Mouse (Mus musculus) cerebellum, postnatal 10 days (tissue): ENCODE data around the gene Adamtsl2.

Experiments used
- DNase-seq, 2 experiments: peaks; one replicate each; pipeline ENCODE4 v3.0.0; 2021; ENCODE audit warnings: mixed read lengths in 2 of 2

Gene Adamtsl2

GRCm38 (mm10) chr2:27079152-27079584 lies at the start of gene Adamtsl2:
Gene Adamtsl2 (plus strand): TSS chr2:27079379.
- DNase-seq = peak; percentile 89 to 91

GRCm38 (mm10) chr2:27032361-27032760 lies 46.8 kb upstream of the Adamtsl2 start:
- DNase-seq = no peak

- no peak for DNase-seq
Measured at GRCm38 (mm10) chr2:27036003-27036402, 43.2 kb upstream of the Adamtsl2 start.

GRCm38 (mm10) chr2:27037008-27037407 lies 42.2 kb upstream of the Adamtsl2 start:
- no peak for DNase-seq

- DNase-seq = peak; percentile 92 to 96
Measured at GRCm38 (mm10) chr2:27038596-27038995, 40.6 kb upstream of the Adamtsl2 start.

- DNase-seq = peak; percentile 48 to 63
Measured at GRCm38 (mm10) chr2:27039286-27039685, 39.9 kb upstream of the Adamtsl2 start.

GRCm38 (mm10) chr2:27042131-27042844 lies 36.9 kb upstream of the Adamtsl2 start:
- DNase-seq = no peak

GRCm38 (mm10) chr2:27043461-27043860 lies 35.7 kb upstream of the Adamtsl2 start:
- peak; percentile 95 for DNase-seq

- DNase-seq = no peak
Measured at GRCm38 (mm10) chr2:27044166-27044565, 35.0 kb upstream of the Adamtsl2 start.

- DNase-seq = no peak
Measured at GRCm38 (mm10) chr2:27044641-27045040, 34.5 kb upstream of the Adamtsl2 start.

GRCm38 (mm10) chr2:27045979-27046770 lies 33.0 kb upstream of the Adamtsl2 start:
- peak in 1 of 2 experiments; percentile 63 for DNase-seq

GRCm38 (mm10) chr2:27049408-27049807 lies 29.8 kb upstream of the Adamtsl2 start:
- DNase-seq = no peak

- no peak for DNase-seq
Measured at GRCm38 (mm10) chr2:27058251-27058650, 20.9 kb upstream of the Adamtsl2 start.

GRCm38 (mm10) chr2:27058751-27059150 lies 20.4 kb upstream of the Adamtsl2 start:
- peak in 1 of 2 experiments; percentile 48 for DNase-seq

GRCm38 (mm10) chr2:27059187-27059586 lies 20.0 kb upstream of the Adamtsl2 start:
- DNase-seq = no peak

GRCm38 (mm10) chr2:27067124-27067523 lies 12.1 kb upstream of the Adamtsl2 start:
- peak; percentile 67 to 72 for DNase-seq

- DNase-seq = no peak
Measured at GRCm38 (mm10) chr2:27067996-27068395, 11.2 kb upstream of the Adamtsl2 start.

- DNase-seq = no peak
Measured at GRCm38 (mm10) chr2:27069646-27070045, 9.5 kb upstream of the Adamtsl2 start.

GRCm38 (mm10) chr2:27070247-27070813 lies 8.8 kb upstream of the Adamtsl2 start:
- DNase-seq = no peak

- DNase-seq = peak; percentile 81 to 88
Measured at GRCm38 (mm10) chr2:27071137-27071536, 8.0 kb upstream of the Adamtsl2 start.

GRCm38 (mm10) chr2:27071978-27072377 lies 7.2 kb upstream of the Adamtsl2 start, which contains the start of gene Mymk:
Gene Mymk (minus strand): TSS chr2:27072179.
- no peak for DNase-seq

- DNase-seq = no peak
Measured at GRCm38 (mm10) chr2:27073407-27073806, 5.8 kb upstream of the Adamtsl2 start.

GRCm38 (mm10) chr2:27074804-27075203 lies 4.4 kb upstream of the Adamtsl2 start:
- peak; percentile 71 to 76 for DNase-seq
